Mouse (Mus musculus) kidney, postnatal 25 days (tissue): ENCODE results near the gene Abhd10.

Experiments used
- DNase-seq, 2 experiments: peaks; one replicate each; pipeline ENCODE4 v3.0.0; 2021; ENCODE audit warnings: mixed read lengths in 2 of 2

Gene Abhd10

DNA sequence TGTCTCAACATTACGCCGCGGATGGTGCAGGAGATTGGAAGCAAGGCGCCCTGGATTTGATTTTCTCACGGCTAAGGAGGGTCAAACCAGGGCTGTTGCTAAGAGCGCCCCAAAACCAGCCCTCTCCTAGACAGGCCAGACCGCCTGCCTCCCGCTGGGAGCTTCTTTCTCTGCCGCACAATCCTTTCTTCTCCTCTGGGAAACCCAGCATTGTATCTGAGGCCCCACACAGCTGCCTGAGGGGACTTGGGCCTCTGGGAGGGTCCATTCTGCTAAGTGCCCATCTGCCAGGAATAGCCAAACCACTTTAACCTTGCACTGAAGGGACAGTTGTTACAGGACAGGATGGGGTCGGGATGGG lies 18.0 kb downstream of the Abhd10 start:
- DNase-seq, result no peak

DNA sequence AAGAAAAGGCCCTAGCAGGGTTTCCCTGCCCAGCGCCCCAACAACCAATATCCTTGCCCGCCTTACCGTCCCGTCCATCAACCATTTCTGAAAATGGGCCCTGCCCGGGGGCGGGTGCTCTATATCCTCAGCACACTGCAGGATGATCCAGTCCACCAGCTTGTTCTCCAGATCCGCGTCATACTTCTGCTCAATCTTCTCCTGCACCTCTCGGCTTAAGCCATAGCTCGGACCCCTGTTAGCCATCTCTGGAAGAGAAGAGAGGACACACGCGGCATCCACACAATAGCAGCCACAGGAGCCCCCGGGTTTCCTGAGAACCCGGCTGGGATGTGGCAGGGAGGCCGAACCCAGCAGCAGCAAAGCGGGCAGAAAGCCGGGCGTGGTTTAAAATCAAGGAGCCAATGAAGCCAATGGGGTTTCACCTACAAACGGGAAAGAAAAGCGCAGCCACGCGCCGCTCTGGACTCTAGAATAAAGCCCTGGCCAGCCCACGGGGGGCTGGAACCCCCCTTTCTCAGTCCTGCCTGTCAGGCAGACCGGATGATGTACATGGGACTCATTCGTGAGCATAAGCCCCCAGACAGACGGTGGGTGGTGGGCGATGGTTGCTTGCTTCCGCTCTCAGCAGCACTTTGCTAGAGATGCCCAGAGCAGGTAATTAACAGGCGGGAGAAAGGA lies 18.6 kb downstream of the Abhd10 start, which contains the start of gene Tagln3:
TSS of gene Tagln3 (minus strand) at position 548 of the 681 bp plus-strand sequence.
- DNase-seq, result peak in 1 of 2 experiments; percentile 15

- no peak for DNase-seq
Observed at GRCm38 (mm10) chr16:45723172-45723901, 19.4 kb downstream of the Abhd10 start.

- DNase-seq, result no peak
Observed at GRCm38 (mm10) chr16:45722460-45722951, 20.2 kb downstream of the Abhd10 start.

DNA sequence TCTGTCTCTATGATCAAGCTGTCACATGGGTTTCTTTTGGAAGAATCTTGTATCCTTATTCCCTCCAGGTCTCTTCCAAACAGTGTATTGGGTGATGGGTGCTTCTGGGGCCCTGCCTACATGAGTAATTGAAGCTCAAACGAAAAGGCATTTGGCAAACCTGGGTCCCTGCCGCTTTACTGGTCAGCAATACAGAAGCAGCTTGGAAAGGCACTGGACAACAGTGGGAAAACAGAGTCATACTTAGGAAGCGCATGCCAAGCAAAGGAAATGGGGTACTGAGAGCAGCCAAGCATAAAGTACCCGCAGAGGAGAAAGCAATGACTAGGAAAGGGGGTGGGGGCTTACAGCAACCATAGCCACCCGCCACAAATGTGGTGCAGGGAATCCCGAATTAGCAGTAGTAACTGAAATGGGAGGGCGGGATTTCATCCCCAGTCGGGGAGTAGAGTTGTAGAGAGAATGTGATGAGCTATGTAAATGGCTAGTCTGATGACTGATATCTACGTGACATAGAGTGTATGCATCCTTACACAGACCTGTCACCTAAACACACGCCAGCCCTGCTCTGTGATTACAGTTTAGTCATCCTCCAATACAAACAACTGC lies 22.6 kb downstream of the Abhd10 start:
- no peak for DNase-seq

DNA sequence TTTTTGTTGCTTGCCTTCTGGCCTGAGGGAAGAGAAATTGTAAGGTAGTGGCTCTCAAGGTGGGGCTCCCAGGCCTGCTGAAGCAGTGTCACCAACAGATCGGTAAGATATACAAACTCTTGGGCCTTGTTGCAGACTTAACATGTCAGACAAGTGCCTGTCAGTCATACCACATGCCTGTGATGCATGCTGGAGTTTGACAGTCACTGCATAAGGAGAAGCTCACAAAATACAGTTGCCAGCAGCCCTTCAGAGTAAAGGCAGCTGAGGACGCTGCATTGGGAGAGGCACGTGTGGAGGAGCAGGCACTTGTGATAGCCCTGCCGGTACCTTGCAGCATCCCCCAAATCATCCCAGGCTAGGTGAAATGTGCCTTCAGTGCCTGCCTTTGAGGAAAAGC lies 24.5 kb downstream of the Abhd10 start:
- no peak for DNase-seq

DNA sequence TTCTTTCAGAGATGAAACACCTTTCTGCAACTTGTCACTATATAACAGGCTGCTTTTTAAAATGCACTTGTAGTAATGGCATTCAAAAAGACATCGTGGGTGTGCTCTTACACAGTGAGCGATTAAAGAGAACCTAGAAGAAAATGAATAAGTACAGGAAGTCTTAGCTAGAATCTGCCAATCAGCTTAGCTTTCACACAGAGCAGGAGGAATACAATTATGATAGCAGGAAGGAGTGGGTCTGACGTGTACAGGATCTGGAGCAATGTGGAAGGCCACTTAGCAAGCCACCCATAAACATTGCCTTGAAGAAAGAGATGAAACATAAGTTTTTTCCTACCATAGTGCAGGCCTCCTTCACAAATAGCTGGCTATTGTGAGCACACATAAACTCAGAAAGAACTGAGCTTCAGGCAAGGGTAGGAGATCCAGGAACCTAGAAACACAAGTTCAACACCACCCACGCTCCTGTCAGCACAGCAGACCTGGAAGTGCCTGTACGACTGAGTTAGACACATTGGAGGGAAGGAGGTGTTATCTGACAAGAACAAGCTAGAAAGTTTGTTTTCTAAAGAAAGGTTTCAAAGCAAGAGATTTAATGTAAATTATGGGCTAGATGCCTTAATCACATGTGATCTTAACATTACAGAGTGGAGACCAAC lies 28.1 kb downstream of the Abhd10 start:
- DNase-seq, result no peak

- no peak for DNase-seq
Observed at GRCm38 (mm10) chr16:45713878-45714277, 28.9 kb downstream of the Abhd10 start.

DNA sequence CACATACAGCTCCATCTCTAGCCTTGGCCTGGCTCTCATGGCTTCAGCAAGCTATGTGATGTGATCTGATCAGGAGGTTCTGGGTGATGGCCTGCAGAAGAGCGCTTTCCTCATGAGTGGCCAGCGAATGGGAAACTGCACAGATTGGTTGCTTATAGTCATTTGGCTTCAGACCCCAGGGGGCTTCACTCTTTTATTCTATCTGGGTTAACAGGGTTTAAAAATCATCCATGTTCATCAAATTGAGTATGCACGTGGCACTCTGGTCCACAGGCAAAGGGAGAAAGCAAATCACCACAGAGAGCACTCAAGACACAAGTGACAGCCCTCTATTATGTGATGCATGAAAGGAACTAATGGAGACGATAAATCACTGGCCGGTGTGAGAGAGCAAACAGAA lies 29.5 kb downstream of the Abhd10 start:
- DNase-seq, result no peak

DNA sequence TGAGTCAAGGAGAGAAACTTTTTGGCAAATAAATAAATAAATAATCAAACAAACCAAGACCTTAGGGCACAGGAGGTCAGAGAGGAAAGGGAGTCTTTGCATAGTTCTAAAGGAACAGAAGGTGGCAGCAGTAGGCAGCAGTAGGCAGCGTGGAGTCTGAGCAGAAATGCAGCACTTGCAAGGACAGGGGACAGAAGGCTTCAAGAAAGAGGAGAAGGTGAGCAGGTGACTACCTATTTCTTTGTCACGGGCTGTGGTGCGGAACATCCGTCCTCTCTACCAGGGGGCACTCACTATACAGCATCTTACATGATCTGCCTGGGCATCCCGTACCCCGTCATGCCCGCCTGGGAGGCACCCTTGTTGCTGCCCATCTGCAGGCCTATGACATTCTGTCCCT lies 31.5 kb downstream of the Abhd10 start:
- peak; percentile 12 to 46 for DNase-seq

DNA sequence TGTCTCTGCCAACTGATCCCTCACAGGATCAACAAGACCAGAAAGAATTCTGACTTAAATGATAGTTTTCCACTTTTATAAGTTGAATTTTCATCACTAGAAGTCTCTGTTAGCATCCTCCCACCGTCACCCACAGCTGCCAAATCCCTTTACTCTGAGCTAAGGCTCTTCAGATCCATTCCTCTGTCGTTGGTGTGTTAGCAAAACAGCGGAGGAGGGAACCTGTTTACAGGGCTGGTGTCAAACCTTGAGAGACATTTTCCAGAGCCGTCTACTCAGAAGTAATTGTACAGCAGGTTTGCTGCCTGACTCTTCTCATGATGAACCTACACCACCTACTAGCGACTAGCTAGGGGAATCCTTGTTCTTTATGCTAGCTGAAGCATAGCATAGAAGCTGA lies 43.5 kb downstream of the Abhd10 start:
- no peak for DNase-seq

GRCm38 (mm10) chr16:45697996-45698395 lies 44.8 kb downstream of the Abhd10 start:
- DNase-seq, result no peak

- no peak for DNase-seq
Observed at GRCm38 (mm10) chr16:45695445-45696160, 47.2 kb downstream of the Abhd10 start.

DNA sequence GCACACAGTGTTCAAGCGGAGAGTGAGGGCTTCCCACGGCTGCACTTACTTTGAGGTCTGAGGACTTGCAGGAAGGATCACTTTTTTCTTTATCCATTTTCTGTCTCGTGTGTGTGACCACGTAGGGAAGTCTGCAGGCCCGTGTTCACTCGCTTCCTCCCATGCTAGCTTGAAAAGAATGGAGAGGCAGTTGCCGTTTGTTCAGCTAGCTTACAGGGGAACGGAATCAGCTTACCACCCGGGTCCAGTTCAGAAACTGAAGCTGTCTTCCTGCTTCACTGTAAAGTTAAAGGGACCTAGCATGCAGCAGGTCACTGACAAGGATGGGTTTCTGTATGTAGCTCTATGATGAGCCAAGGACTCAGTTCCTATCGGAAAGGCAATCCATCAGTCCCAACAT lies 49.2 kb downstream of the Abhd10 start, which contains the start of gene Tmprss7:
TSS of gene Tmprss7 (minus strand) at position 101 of the 400 bp plus-strand sequence.
- DNase-seq, result no peak

GRCm38 (mm10) chr16:45692851-45693250 lies 49.9 kb downstream of the Abhd10 start:
- no peak for DNase-seq

GRCm38 (mm10) chr16:45690178-45690577 lies 52.6 kb downstream of the Abhd10 start:
- DNase-seq, result no peak

- DNase-seq, result no peak
Observed at GRCm38 (mm10) chr16:45686833-45687232, 55.9 kb downstream of the Abhd10 start.

DNA sequence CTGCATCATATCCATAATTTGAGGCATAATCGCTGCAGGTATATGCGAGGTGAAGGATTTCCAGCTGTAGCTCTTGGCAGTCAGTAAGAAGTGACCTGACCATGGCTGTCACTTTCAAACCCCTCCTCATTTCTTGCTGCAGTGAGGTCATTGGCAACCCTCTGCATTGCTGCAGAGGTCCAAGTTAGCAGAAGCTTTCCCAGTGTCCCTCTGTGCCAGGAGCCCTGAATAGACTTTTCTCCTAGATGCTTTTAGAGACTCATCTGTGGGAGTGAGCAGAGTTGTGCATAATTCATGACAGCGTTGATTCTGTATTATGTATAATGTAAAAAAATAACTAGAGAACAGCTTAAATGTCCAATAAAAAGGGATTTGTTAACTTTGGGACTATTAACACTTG lies 57.5 kb downstream of the Abhd10 start:
- DNase-seq, result no peak

- DNase-seq, result peak; percentile 64 to 88
Observed at GRCm38 (mm10) chr16:45684815-45685214, 57.9 kb downstream of the Abhd10 start.
